11 mouse cellular contexts compared by ENCODE assay signal in genomic region chr4:139176023-139176422, GRCm38 (mm10). TPM values are rescaled to one million over a fixed set of nuclear protein-coding genes. Genes with fewer than 3 reads are reported as not detected.
DNase-seq lines count a peak whose midpoint lies in the region; ATAC-seq and TF ChIP-seq lines count a peak whose summit lies in the region.
"Had no signal": no experiment of that assay in that cellular context is flagged by ENCODE, and none has a peak within 500 bp of the region (broad histone marks: within the 10 kb centered on the region; RNA-seq: fewer than 3 reads in every experiment).

No protein-coding gene starts in this region.

- H3K27ac ChIP-seq in heart, embryonic 12.5 days (ENCODE audit: poor library complexity, severe bottlenecking) = no peak overlapping the region
- peak overlapping the region; percentile 84 for H3K27ac ChIP-seq in intestine, postnatal 0 days (ENCODE audit: low read depth, low read length)
- H3K27ac ChIP-seq in forebrain, embryonic 13.5 days = no peak overlapping the region
- H3K27ac ChIP-seq: midbrain, embryonic 12.5 days had no signal

- WGBS in heart, embryonic 12.5 days = 56% methylated on average over 6 of the region's 6 CpGs
- 21% methylated on average over 6 of the region's 6 CpGs for WGBS in intestine, postnatal 0 days
- 72% methylated on average over 6 of the region's 6 CpGs for WGBS in forebrain, embryonic 13.5 days

- H3K4me3 ChIP-seq in heart, embryonic 12.5 days = no peak overlapping the region
- 0 out of 2 replicates have a peak overlapping the region, but pooled peaks have one; percentile 3 for H3K4me3 ChIP-seq in intestine, postnatal 0 days (ENCODE audit: low read depth, low read length)
- H3K4me3 ChIP-seq in forebrain, embryonic 13.5 days = no peak overlapping the region
- H3K4me3 ChIP-seq: midbrain, embryonic 12.5 days had no signal

- H3K4me1 ChIP-seq in heart, embryonic 12.5 days (replicated peaks) = peaks cover 11% of the 10 kb centered on the region
- peaks cover 12% of the 10 kb centered on the region; the same call in 1 of the 2 replicates for H3K4me1 ChIP-seq in intestine, postnatal 0 days (replicated peaks; ENCODE audit: control insufficient read depth, insufficient read depth, low read length)
- no peaks in the 10 kb centered on the region for H3K4me1 ChIP-seq in forebrain, embryonic 13.5 days
- H3K4me1 ChIP-seq: midbrain, embryonic 12.5 days had no signal

- H3K36me3 ChIP-seq in heart, embryonic 12.5 days = no peaks in the 10 kb centered on the region
- no peaks in the 10 kb centered on the region for H3K36me3 ChIP-seq in intestine, postnatal 0 days (ENCODE audit: control insufficient read depth, insufficient read depth)
- H3K36me3 ChIP-seq in forebrain, embryonic 13.5 days (ENCODE audit: poor library complexity, severe bottlenecking) = no peaks in the 10 kb centered on the region
- H3K36me3 ChIP-seq: midbrain, embryonic 12.5 days had no signal

- no peak overlapping the region for H3K9ac ChIP-seq in heart, embryonic 12.5 days
- H3K9ac ChIP-seq in intestine, postnatal 0 days (ENCODE audit: low read depth, low read length) = no peak overlapping the region
- no peak overlapping the region for H3K9ac ChIP-seq in forebrain, embryonic 13.5 days
- H3K9ac ChIP-seq: midbrain, embryonic 12.5 days had no signal

- H3K9me3 ChIP-seq in heart, embryonic 12.5 days (replicated peaks) = peaks cover 3% of the 10 kb centered on the region; the same call in 1 of the 2 replicates
- no peaks in the 10 kb centered on the region for H3K9me3 ChIP-seq in intestine, postnatal 0 days (ENCODE audit: control insufficient read depth)
- peaks cover 12% of the 10 kb centered on the region; the same call in 1 of the 2 replicates for H3K9me3 ChIP-seq in forebrain, embryonic 13.5 days (replicated peaks)

- no peak for TF ChIP-seq CTCF in intestine, postnatal 0 days (IDR thresholded peaks at IDR 0.05; ENCODE audit: low read depth)

- no peaks in the 10 kb centered on the region; the same call in 1 of the 2 replicates for H3K27me3 ChIP-seq in heart, embryonic 12.5 days (replicated peaks)
- H3K27me3 ChIP-seq in intestine, postnatal 0 days (replicated peaks; ENCODE audit: control insufficient read depth, insufficient read depth, low read length) = no peaks in the 10 kb centered on the region
- H3K27me3 ChIP-seq in forebrain, embryonic 13.5 days = no peaks in the 10 kb centered on the region
- H3K27me3 ChIP-seq: midbrain, embryonic 12.5 days had no signal

- H3K4me2 ChIP-seq in heart, embryonic 12.5 days = no peak overlapping the region
- peak overlapping the region; percentile 54 for H3K4me2 ChIP-seq in intestine, postnatal 0 days (replicated peaks; ENCODE audit: low read depth)
- H3K4me2 ChIP-seq in forebrain, embryonic 13.5 days = no peak overlapping the region
- H3K4me2 ChIP-seq: midbrain, embryonic 12.5 days had no signal

- ATAC-seq in heart, embryonic 12.5 days (ENCODE audit: insufficient number of reproducible peaks, low FRiP score) = no peak
- ATAC-seq in common myeloid progenitor, adult 5-6 weeks (replicated peaks; ENCODE audit: low read depth, poor library complexity, severe bottlenecking) = peak; percentile 37
- ATAC-seq in intestine, postnatal 0 days = peak; percentile 28
- ATAC-seq in forebrain, embryonic 13.5 days = no peak
- ATAC-seq: activated CD4-positive, CD25-positive, alpha-beta regulatory T cell, adult 4 months had no signal

- peak; percentile 96 for DNase-seq in heart, adult 11 months
- DNase-seq in lung, postnatal 10 days = peak; percentile 84
- DNase-seq in B cell, adult 2 months = no peak
- no peak for DNase-seq in thymus, postnatal 36 days
- DNase-seq: layer of hippocampus, postnatal 36 days had no signal

RNA-seq across cellular contexts. Expression of gene Capzb, which starts 16.7 kb away (rescaled TPM):
- 395 and 402 TPM in 2 replicates for polyA plus RNA-seq in heart, embryonic 12.5 days (2016; fragmentation: Nextera tagmentation; extraction: Ambion mirVana)
- total RNA-seq in common myeloid progenitor, adult 5-6 weeks (2017) = 126 and 137 TPM in 2 replicates
- 299 and 306 TPM in 2 replicates for polyA plus RNA-seq in intestine, postnatal 0 days (2015; fragmentation: Nextera tagmentation; extraction: Ambion mirVana)
- polyA plus RNA-seq in forebrain, embryonic 13.5 days (2015; fragmentation: Nextera tagmentation; extraction: Ambion mirVana) = 309 TPM in 2 replicates

RNA-seq across cellular contexts. Expression of gene Minos1, which starts 45.1 kb away (rescaled TPM):
- polyA plus RNA-seq in heart, embryonic 12.5 days (2016; fragmentation: Nextera tagmentation; extraction: Ambion mirVana) = 682 and 719 TPM in 2 replicates
- total RNA-seq in common myeloid progenitor, adult 5-6 weeks (2017) = 118 and 161 TPM in 2 replicates
- polyA plus RNA-seq in intestine, postnatal 0 days (2015; fragmentation: Nextera tagmentation; extraction: Ambion mirVana) = 820 and 852 TPM in 2 replicates
- 429 and 523 TPM in 2 replicates for polyA plus RNA-seq in forebrain, embryonic 13.5 days (2015; fragmentation: Nextera tagmentation; extraction: Ambion mirVana)

Comparison
In these comparisons a context has a peak if more than half of its experiments do, and no peak if none do; other contexts are left out.
1. DNase-seq: peak in heart, adult 11 months (single experiment) and lung, postnatal 10 days (single experiment); none in B cell, adult 2 months (0 of 2) and thymus, postnatal 36 days (0 of 2).
2. ATAC-seq: peak in common myeloid progenitor, adult 5-6 weeks (single experiment) and intestine, postnatal 0 days (single experiment); none in heart, embryonic 12.5 days (single experiment) and forebrain, embryonic 13.5 days (single experiment).